9 mouse cellular contexts compared by ENCODE assay signal in the genomic region with DNA sequence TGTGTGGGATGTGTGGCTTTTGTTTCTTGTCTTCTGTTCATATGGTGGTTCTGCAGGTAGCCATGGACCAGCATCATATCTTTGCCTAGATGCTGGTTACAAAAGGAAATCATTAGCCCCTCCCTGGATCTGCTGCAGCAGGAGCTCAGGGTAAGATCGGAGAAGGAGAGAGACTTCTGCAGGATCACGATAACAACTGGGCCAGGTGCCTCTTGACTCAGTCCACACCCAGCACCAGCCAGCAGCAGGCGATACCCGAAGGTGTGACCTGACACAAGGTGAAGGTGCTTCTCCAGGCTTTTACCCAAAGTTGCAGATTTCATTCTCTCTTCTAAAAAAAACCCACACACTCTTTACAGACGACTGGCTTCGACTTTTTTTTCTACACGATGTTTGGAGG. TPM values are rescaled to one million over a fixed set of nuclear protein-coding genes. Genes with fewer than 3 reads are reported as not detected.
DNase-seq lines count a peak whose midpoint lies in the region; ATAC-seq and TF ChIP-seq lines count a peak whose summit lies in the region.
"Had no signal": no experiment of that assay in that cellular context is flagged by ENCODE, and none has a peak within 500 bp of the region (broad histone marks: within the 10 kb centered on the region; RNA-seq: fewer than 3 reads in every experiment).

No protein-coding gene starts in this region.

- peak overlapping the region; percentile 87 for H3K4me2 ChIP-seq in midbrain, embryonic 11.5 days
- no peak overlapping the region for H3K4me2 ChIP-seq in midbrain, postnatal 0 days (ENCODE audit: low read depth, low read length, poor library complexity, severe bottlenecking)
- H3K4me2 ChIP-seq in forebrain, embryonic 12.5 days: peak overlapping the region; percentile 76
- peak overlapping the region; percentile 96 for H3K4me2 ChIP-seq in stomach, embryonic 15.5 days

- DNase-seq in midbrain, embryonic 11.5 days (ENCODE audit: low spot score, missing footprints): no peak
- no peak for DNase-seq in midbrain, postnatal 0 days (ENCODE audit: low spot score)
- DNase-seq in liver: peak; percentile 85
- no peak for DNase-seq in adrenal gland, adult 18-20 months (ENCODE audit: low spot score in 2 of 2)
- no peak for DNase-seq in testis, postnatal 14 days (ENCODE audit: low spot score)
- no peak for DNase-seq in adrenal gland, postnatal 25 days
- DNase-seq: kidney, adult 11 months had no signal

- WGBS in midbrain, embryonic 11.5 days: 85% methylated on average over 7 of the region's 7 CpGs
- 73% methylated on average over 7 of the region's 7 CpGs for WGBS in midbrain, postnatal 0 days
- WGBS in forebrain, embryonic 12.5 days: 83% methylated on average over 7 of the region's 7 CpGs
- 36% methylated on average over 7 of the region's 7 CpGs for WGBS in stomach, embryonic 15.5 days

- no peak overlapping the region for H3K9ac ChIP-seq in midbrain, embryonic 11.5 days (ENCODE audit: low read length)
- H3K9ac ChIP-seq in midbrain, postnatal 0 days (replicated peaks; ENCODE audit: low read length, poor library complexity, severe bottlenecking): no peak overlapping the region
- peak overlapping the region; percentile 13; the same call in 1 of the 2 replicates for H3K9ac ChIP-seq in forebrain, embryonic 12.5 days
- no peak overlapping the region for H3K9ac ChIP-seq in stomach, embryonic 15.5 days

- ATAC-seq in midbrain, embryonic 11.5 days (ENCODE audit: low FRiP score): no peak
- ATAC-seq in midbrain, postnatal 0 days (ENCODE audit: low FRiP score): no peak
- no peak for ATAC-seq in forebrain, embryonic 12.5 days (ENCODE audit: low FRiP score)
- ATAC-seq in stomach, embryonic 15.5 days (ENCODE audit: insufficient read depth, low FRiP score, low read depth): peak; percentile 50; the same call in 1 of the 2 replicates

- H3K4me3 ChIP-seq in midbrain, embryonic 11.5 days (ENCODE audit: low read depth, low read length): peak overlapping the region; percentile 65
- H3K4me3 ChIP-seq in midbrain, postnatal 0 days (ENCODE audit: low read depth, low read length): no peak overlapping the region
- H3K4me3 ChIP-seq in forebrain, embryonic 12.5 days (replicated peaks): peak overlapping the region; percentile 69
- H3K4me3 ChIP-seq in stomach, embryonic 15.5 days (replicated peaks): peak overlapping the region; percentile 68

- no peak overlapping the region for H3K27ac ChIP-seq in midbrain, embryonic 11.5 days (ENCODE audit: low read depth, low read length)
- H3K27ac ChIP-seq in midbrain, postnatal 0 days (ENCODE audit: low read depth, low read length): no peak overlapping the region
- H3K27ac ChIP-seq in forebrain, embryonic 12.5 days: no peak overlapping the region
- no peak overlapping the region for H3K27ac ChIP-seq in stomach, embryonic 15.5 days

- H3K27me3 ChIP-seq in midbrain, embryonic 11.5 days (ENCODE audit: control insufficient read depth, insufficient read depth, low read length): no peaks in the 10 kb centered on the region
- H3K27me3 ChIP-seq in midbrain, postnatal 0 days (ENCODE audit: insufficient read depth, low read length): no peaks in the 10 kb centered on the region
- no peaks in the 10 kb centered on the region for H3K27me3 ChIP-seq in forebrain, embryonic 12.5 days
- H3K27me3 ChIP-seq in stomach, embryonic 15.5 days (replicated peaks): no peaks in the 10 kb centered on the region

- peaks cover 27% of the 10 kb centered on the region for H3K4me1 ChIP-seq in midbrain, embryonic 11.5 days (ENCODE audit: control insufficient read depth, insufficient read depth, low read length)
- H3K4me1 ChIP-seq in midbrain, postnatal 0 days (ENCODE audit: insufficient read depth, low read length): no peaks in the 10 kb centered on the region; the same call in 1 of the 2 replicates
- peaks cover 55% of the 10 kb centered on the region for H3K4me1 ChIP-seq in forebrain, embryonic 12.5 days
- H3K4me1 ChIP-seq in stomach, embryonic 15.5 days: peaks cover 44% of the 10 kb centered on the region

- H3K36me3 ChIP-seq in midbrain, embryonic 11.5 days (ENCODE audit: control insufficient read depth, insufficient read depth, low read length): peaks cover 2% of the 10 kb centered on the region; the same call in 1 of the 2 replicates
- no peaks in the 10 kb centered on the region for H3K36me3 ChIP-seq in midbrain, postnatal 0 days (ENCODE audit: insufficient read depth, low read length)
- H3K36me3 ChIP-seq in forebrain, embryonic 12.5 days (replicated peaks): peaks cover 14% of the 10 kb centered on the region
- H3K36me3 ChIP-seq in stomach, embryonic 15.5 days: no peaks in the 10 kb centered on the region; the same call in 1 of the 2 replicates

- TF ChIP-seq CTCF in midbrain, postnatal 0 days (IDR thresholded peaks at IDR 0.05): no peak

- H3K9me3 ChIP-seq in midbrain, embryonic 11.5 days (ENCODE audit: control insufficient read depth, low read length): no peaks in the 10 kb centered on the region
- no peaks in the 10 kb centered on the region for H3K9me3 ChIP-seq in midbrain, postnatal 0 days (ENCODE audit: low read length)
- H3K9me3 ChIP-seq in forebrain, embryonic 12.5 days: no peaks in the 10 kb centered on the region
- H3K9me3 ChIP-seq in stomach, embryonic 15.5 days: no peaks in the 10 kb centered on the region

RNA-seq across cellular contexts. Expression of a gene that starts 2.6 kb away (rescaled TPM):
- polyA plus RNA-seq in midbrain, embryonic 11.5 days (2014; fragmentation: Nextera tagmentation; extraction: Ambion mirVana): 43.3 and 46.4 TPM in 2 replicates
- total RNA-seq in midbrain, postnatal 0 days (2014; rRNA removed): 19.6 and 27.5 TPM in 2 replicates
- polyA plus RNA-seq in midbrain, postnatal 0 days (2015; fragmentation: Nextera tagmentation; extraction: Ambion mirVana): 7.9 and 8.0 TPM in 2 replicates
- 44.8 and 46.2 TPM in 2 replicates for polyA plus RNA-seq in forebrain, embryonic 12.5 days (2016; fragmentation: Nextera tagmentation; extraction: Ambion mirVana)
- polyA plus RNA-seq in stomach, embryonic 15.5 days (2015; fragmentation: Nextera tagmentation; extraction: Ambion mirVana): 46.1 and 49.9 TPM in 2 replicates
- total RNA-seq in adrenal gland, adult 18-20 months (2021): 10 to 100 TPM; 24.7 to 36.9 TPM
- 32.4 and 34.7 TPM in 2 replicates for total RNA-seq in adrenal gland, postnatal 25 days (2021)

RNA-seq across cellular contexts. Expression of a gene that starts 48.4 kb away (rescaled TPM):
- 53.9 and 63.3 TPM in 2 replicates for polyA plus RNA-seq in midbrain, embryonic 11.5 days (2014; fragmentation: Nextera tagmentation; extraction: Ambion mirVana)
- 41.7 and 59.8 TPM in 2 replicates for total RNA-seq in midbrain, postnatal 0 days (2014; rRNA removed)
- 35.1 and 35.4 TPM in 2 replicates for polyA plus RNA-seq in midbrain, postnatal 0 days (2015; fragmentation: Nextera tagmentation; extraction: Ambion mirVana)
- polyA plus RNA-seq in forebrain, embryonic 12.5 days (2016; fragmentation: Nextera tagmentation; extraction: Ambion mirVana): 45.3 and 49.2 TPM in 2 replicates
- 52.3 and 56.5 TPM in 2 replicates for polyA plus RNA-seq in stomach, embryonic 15.5 days (2015; fragmentation: Nextera tagmentation; extraction: Ambion mirVana)
- 100 to 1,000 TPM; 158 to 175 TPM for total RNA-seq in adrenal gland, adult 18-20 months (2021)
- 76.0 and 110 TPM in 2 replicates for total RNA-seq in adrenal gland, postnatal 25 days (2021)
